Mouse (Mus musculus): ENCODE data around the gene Gk5.

DNA sequence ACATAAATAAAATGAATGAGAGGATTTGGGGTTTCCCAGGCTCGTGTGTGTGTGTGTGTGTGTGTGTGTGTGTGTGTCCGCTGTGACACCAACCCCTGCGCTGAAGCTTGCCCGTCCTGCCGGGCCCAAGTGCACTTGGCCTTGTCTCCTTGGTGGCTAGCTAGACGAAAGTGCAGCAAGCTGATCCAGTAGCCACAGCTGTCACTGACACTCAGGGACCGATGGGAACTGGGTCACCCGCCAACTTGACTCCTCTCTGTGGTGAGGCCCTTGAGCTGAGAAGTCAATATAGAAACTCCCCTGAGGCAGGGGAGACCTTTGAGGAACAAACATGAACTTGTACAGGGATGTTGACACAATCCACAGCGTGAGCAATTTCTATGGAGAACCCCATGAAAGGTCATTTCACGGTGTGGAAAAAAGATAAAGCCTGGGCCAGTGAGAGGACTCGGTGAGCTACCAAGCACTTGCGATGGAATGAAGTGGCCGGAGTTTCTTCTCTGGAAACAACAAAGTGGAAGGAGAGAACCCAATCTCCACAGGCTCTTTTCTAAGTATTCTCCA lies 40.3 kb upstream of the Gk5 start:
- TF ChIP-seq POLR2A (IDR thresholded peaks at IDR 0.05; ENCODE audit: low read depth, low read length) (no peak), CTCF (IDR thresholded peaks at IDR 0.05; ENCODE audit: extremely low read depth, insufficient read length, insufficient replicate concordance, low read depth, low read length) (no peak)

Measured in small intestine, adult 2 months (tissue).